Mouse (Mus musculus): Measurements from ENCODE around the gene Gm4969. TPM values are rescaled to one million over a fixed set of nuclear protein-coding genes. Genes with fewer than 3 reads are reported as not detected.
"Not testable (repeated sequence)": the region's sequence is repeated elsewhere in the genome, so short reads cannot be mapped to it uniquely, and the experiment has no call there.

Gm4969 gene
- polyA plus RNA-seq, 1 experiment from 2014 or later: 2.3 TPM

GRCm38 (mm10) chr7:19077761-19078160 is 40.4 kb downstream of the Gm4969 start:
- 0 out of 2 replicates have a peak overlapping the region, but pooled peaks have one; percentile 91 for H3K4me3 ChIP-seq (replicated peaks)
- H3K27ac ChIP-seq: no peak overlapping the region
- peak overlapping the region; percentile 78 for H3K4me2 ChIP-seq (replicated peaks)
- peaks cover 30% of the 10 kb centered on the region for H3K4me1 ChIP-seq (replicated peaks)
- H3K9me3 ChIP-seq: no peaks in the 10 kb centered on the region
- WGBS: 69% methylated on average over 14 of the region's 14 CpGs
- H3K9ac ChIP-seq: peak overlapping the region; percentile 97; the same call in 1 of the 2 replicates
- H3K27me3 ChIP-seq (replicated peaks): no peaks in the 10 kb centered on the region
- peaks cover 32% of the 10 kb centered on the region for H3K36me3 ChIP-seq
- no peak for ATAC-seq

- peak overlapping the region; percentile 97 for H3K9ac ChIP-seq
- H3K27me3 ChIP-seq (replicated peaks): no peaks in the 10 kb centered on the region
- peak overlapping the region; percentile 78 for H3K27ac ChIP-seq
- H3K9me3 ChIP-seq: no peaks in the 10 kb centered on the region
- peaks cover 20% of the 10 kb centered on the region for H3K4me1 ChIP-seq (replicated peaks)
- peak overlapping the region; percentile 78 for H3K4me2 ChIP-seq (replicated peaks)
- no peak for ATAC-seq
- peaks cover 26% of the 10 kb centered on the region for H3K36me3 ChIP-seq
- 1% methylated on average over 22 of the region's 22 CpGs for WGBS
- H3K4me3 ChIP-seq (replicated peaks): peak overlapping the region; percentile 91
Observed at GRCm38 (mm10) chr7:19076586-19076991, 41.6 kb downstream of the Gm4969 start.

GRCm38 (mm10) chr7:19075723-19076585 is 42.2 kb downstream of the Gm4969 start, which contains the start of gene Dmwd:
Dmwd (plus strand) TSS chr7:19076227.
- peak; percentile 98 for ATAC-seq

GRCm38 (mm10) chr7:19075231-19075630 is 42.9 kb downstream of the Gm4969 start:
- Histone ChIP-seq H3K27me3 (replicated peaks) (no peaks in the 10 kb centered on the region), H3K4me3 (replicated peaks) (peak overlapping the region; percentile 91), H3K9ac (peak overlapping the region; percentile 26; the same call in 1 of the 2 replicates), H3K27ac (no peak overlapping the region), H3K36me3 (peaks cover 14% of the 10 kb centered on the region), H3K4me2 (replicated peaks) (peak overlapping the region; percentile 78), H3K4me1 (replicated peaks) (peaks cover 20% of the 10 kb centered on the region), H3K9me3 (no peaks in the 10 kb centered on the region)
- no peak for ATAC-seq
- WGBS: 49% methylated on average over 5 of the region's 5 CpGs

More at GRCm38 (mm10) chr7:19075723-19076585, 42.2 kb downstream of the Gm4969 start, which contains the start of gene Dmwd:
- WGBS: 1% methylated on average over 66 of the region's 91 CpGs
- Histone ChIP-seq H3K27me3 (replicated peaks) (no peaks in the 10 kb centered on the region), H3K4me2 (replicated peaks) (peak within 1 kb of the TSS; percentile 78), H3K36me3 (peaks cover 20% of the 10 kb centered on the region), H3K9ac (peak within 1 kb of the TSS; percentile 97), H3K4me3 (replicated peaks) (peak within 1 kb of the TSS; percentile 91), H3K4me1 (replicated peaks) (peaks cover 20% of the 10 kb centered on the region), H3K9me3 (no peaks in the 10 kb centered on the region), H3K27ac (peak within 1 kb of the TSS; percentile 78)

- Histone ChIP-seq H3K27me3 (replicated peaks) (no peaks in the 10 kb centered on the region), H3K4me2 (replicated peaks) (no peak overlapping the region), H3K9ac (no peak overlapping the region), H3K36me3 (peaks cover 11% of the 10 kb centered on the region; the same call in 1 of the 2 replicates), H3K4me3 (replicated peaks) (no peak overlapping the region), H3K9me3 (no peaks in the 10 kb centered on the region), H3K4me1 (replicated peaks) (peaks cover 20% of the 10 kb centered on the region), H3K27ac (no peak overlapping the region)
- 92% methylated on average over 6 of the region's 6 CpGs for WGBS
- no peak for ATAC-seq
Observed at GRCm38 (mm10) chr7:19074494-19074893, 43.7 kb downstream of the Gm4969 start.

- Histone ChIP-seq H3K27me3 (replicated peaks) (no peaks in the 10 kb centered on the region), H3K4me1 (replicated peaks) (peaks cover 20% of the 10 kb centered on the region), H3K9me3 (no peaks in the 10 kb centered on the region), H3K4me3 (replicated peaks) (no peak overlapping the region), H3K4me2 (replicated peaks) (no peak overlapping the region), H3K27ac (no peak overlapping the region), H3K9ac (no peak overlapping the region), H3K36me3 (peaks cover 7% of the 10 kb centered on the region; the same call in 1 of the 2 replicates)
- WGBS: 73% methylated on average over 9 of the region's 9 CpGs
- ATAC-seq: no peak
Observed at GRCm38 (mm10) chr7:19073504-19073903, 44.7 kb downstream of the Gm4969 start.

- not testable (repeated sequence) for H3K4me1 ChIP-seq (replicated peaks); H3K9ac ChIP-seq; ATAC-seq; H3K9me3 ChIP-seq; H3K4me2 ChIP-seq (replicated peaks); H3K27ac ChIP-seq; H3K36me3 ChIP-seq; H3K4me3 ChIP-seq (replicated peaks)
- peaks cover 14% of the 10 kb centered on the region for H3K27me3 ChIP-seq (replicated peaks)
- WGBS: 49% methylated on average over 3 of the region's 3 CpGs
Observed at GRCm38 (mm10) chr7:19071024-19071423, 47.1 kb downstream of the Gm4969 start.

- Histone ChIP-seq H3K36me3 (no peaks in the 10 kb centered on the region), H3K27ac (no peak overlapping the region), H3K9me3 (no peaks in the 10 kb centered on the region), H3K4me2 (replicated peaks) (no peak overlapping the region), H3K9ac (no peak overlapping the region), H3K27me3 (replicated peaks) (peaks cover 29% of the 10 kb centered on the region), H3K4me1 (replicated peaks) (no peaks in the 10 kb centered on the region), H3K4me3 (replicated peaks) (no peak overlapping the region)
- WGBS: 55% methylated on average over 3 of the region's 3 CpGs
- no peak for ATAC-seq
Observed at GRCm38 (mm10) chr7:19069500-19069899, 48.7 kb downstream of the Gm4969 start.

GRCm38 (mm10) chr7:19068707-19069106 is 49.5 kb downstream of the Gm4969 start:
- Histone ChIP-seq H3K4me3 (replicated peaks) (no peak overlapping the region), H3K4me1 (replicated peaks) (no peaks in the 10 kb centered on the region), H3K36me3 (no peaks in the 10 kb centered on the region), H3K4me2 (replicated peaks) (no peak overlapping the region), H3K27ac (no peak overlapping the region), H3K27me3 (replicated peaks) (peaks cover 33% of the 10 kb centered on the region), H3K9ac (no peak overlapping the region), H3K9me3 (no peaks in the 10 kb centered on the region)
- ATAC-seq: no peak
- 3% methylated on average over 2 of the region's 2 CpGs for WGBS

GRCm38 (mm10) chr7:19067935-19068334 is 50.2 kb downstream of the Gm4969 start:
- no peak for ATAC-seq
- H3K36me3 ChIP-seq: no peaks in the 10 kb centered on the region
- H3K4me1 ChIP-seq (replicated peaks): no peaks in the 10 kb centered on the region
- no peak overlapping the region for H3K4me2 ChIP-seq (replicated peaks)
- 64% methylated on average over 13 of the region's 14 CpGs for WGBS
- no peak overlapping the region for H3K27ac ChIP-seq
- no peak overlapping the region for H3K9ac ChIP-seq
- no peaks in the 10 kb centered on the region for H3K9me3 ChIP-seq
- H3K27me3 ChIP-seq (replicated peaks): peaks cover 33% of the 10 kb centered on the region
- H3K4me3 ChIP-seq (replicated peaks): no peak overlapping the region

- H3K9me3 ChIP-seq: no peaks in the 10 kb centered on the region
- H3K4me2 ChIP-seq (replicated peaks): no peak overlapping the region
- H3K27me3 ChIP-seq (replicated peaks): peaks cover 33% of the 10 kb centered on the region
- H3K36me3 ChIP-seq: no peaks in the 10 kb centered on the region
- no peak overlapping the region for H3K27ac ChIP-seq
- H3K4me1 ChIP-seq (replicated peaks): no peaks in the 10 kb centered on the region
- no peak for ATAC-seq
- WGBS: 41% methylated on average over 14 of the region's 14 CpGs
- no peak overlapping the region for H3K9ac ChIP-seq
- H3K4me3 ChIP-seq (replicated peaks): no peak overlapping the region
Observed at GRCm38 (mm10) chr7:19067063-19067462, 51.1 kb downstream of the Gm4969 start.

GRCm38 (mm10) chr7:19065896-19066295 is 52.3 kb downstream of the Gm4969 start:
- no peak overlapping the region for H3K4me3 ChIP-seq (replicated peaks)
- no peak overlapping the region for H3K9ac ChIP-seq
- WGBS: 57% methylated on average over 13 of the region's 13 CpGs
- no peak for ATAC-seq
- H3K4me2 ChIP-seq (replicated peaks): peak overlapping the region; percentile 34; the same call in 1 of the 2 replicates
- no peaks in the 10 kb centered on the region for H3K9me3 ChIP-seq
- H3K27me3 ChIP-seq (replicated peaks): peaks cover 33% of the 10 kb centered on the region
- H3K36me3 ChIP-seq: no peaks in the 10 kb centered on the region
- H3K4me1 ChIP-seq (replicated peaks): no peaks in the 10 kb centered on the region
- no peak overlapping the region for H3K27ac ChIP-seq
